Mouse (Mus musculus): ENCODE results near the gene Nars2. TPM values are rescaled to one million over a fixed set of nuclear protein-coding genes. Genes with fewer than 3 reads are reported as not detected.

Nars2 gene
- polyA plus RNA-seq, 1 experiment from 2014 or later, result 19.6 TPM

- H3K27ac ChIP-seq (replicated peaks; ENCODE audit: low read depth, low read length), result no peak overlapping the region
- ATAC-seq (ENCODE audit: insufficient number of reproducible peaks, low FRiP score, low TSS enrichment, low read depth), result no peak
These were observed 789 bp downstream of the Nars2 start for GRCm38 (mm10) chr7:96952094-96952493.

GRCm38 (mm10) chr7:96959168-96959567, 7.9 kb downstream of the Nars2 start:
- 90% methylated on average over 5 of the region's 5 CpGs for WGBS
- no peaks in the 10 kb centered on the region; the same call in 1 of the 2 replicates for H3K36me3 ChIP-seq (ENCODE audit: control insufficient read depth, insufficient read depth, low read length)

More at GRCm38 (mm10) chr7:96952094-96952493, 789 bp downstream of the Nars2 start:
- H3K4me3 ChIP-seq (ENCODE audit: low read depth, low read length), result peak overlapping the region; percentile 80
- no peaks in the 10 kb centered on the region for H3K27me3 ChIP-seq (ENCODE audit: control insufficient read depth, insufficient read depth, low read length)
- DNase-seq (ENCODE audit: low spot score), result no peak
- 34% methylated on average over 5 of the region's 5 CpGs for WGBS
- H3K36me3 ChIP-seq (ENCODE audit: control insufficient read depth, insufficient read depth, low read length), result no peaks in the 10 kb centered on the region
- no peaks in the 10 kb centered on the region for H3K9me3 ChIP-seq (ENCODE audit: control insufficient read depth, low read length)
- H3K9ac ChIP-seq (ENCODE audit: low read length), result no peak overlapping the region
- peak overlapping the region; percentile 67 for H3K4me2 ChIP-seq (ENCODE audit: low read depth, severe bottlenecking)
- peaks cover 6% of the 10 kb centered on the region; the same call in 1 of the 2 replicates for H3K4me1 ChIP-seq (ENCODE audit: control insufficient read depth, insufficient read depth, low read length)

GRCm38 (mm10) chr7:96967188-96967587, 15.9 kb downstream of the Nars2 start:
- WGBS, result 55% methylated on average over 3 of the region's 3 CpGs
- Histone ChIP-seq H3K36me3 (ENCODE audit: control insufficient read depth, insufficient read depth, low read length) (no peaks in the 10 kb centered on the region), H3K27ac (replicated peaks; ENCODE audit: low read depth, low read length) (no peak overlapping the region), H3K4me2 (ENCODE audit: low read depth, severe bottlenecking) (no peak overlapping the region), H3K9me3 (ENCODE audit: control insufficient read depth, low read length) (no peaks in the 10 kb centered on the region), H3K27me3 (ENCODE audit: control insufficient read depth, insufficient read depth, low read length) (no peaks in the 10 kb centered on the region), H3K4me1 (ENCODE audit: control insufficient read depth, insufficient read depth, low read length) (no peaks in the 10 kb centered on the region), H3K4me3 (ENCODE audit: low read depth, low read length) (no peak overlapping the region), H3K9ac (ENCODE audit: low read length) (no peak overlapping the region)
- no peak for ATAC-seq (ENCODE audit: insufficient number of reproducible peaks, low FRiP score, low TSS enrichment, low read depth)
- DNase-seq (ENCODE audit: low spot score), result no peak

More at GRCm38 (mm10) chr7:96959168-96959567, 7.9 kb downstream of the Nars2 start:
- no peak overlapping the region for H3K4me2 ChIP-seq (ENCODE audit: low read depth, severe bottlenecking)
- no peaks in the 10 kb centered on the region for H3K27me3 ChIP-seq (ENCODE audit: control insufficient read depth, insufficient read depth, low read length)
- no peak for DNase-seq (ENCODE audit: low spot score)
- H3K4me1 ChIP-seq (ENCODE audit: control insufficient read depth, insufficient read depth, low read length), result no peaks in the 10 kb centered on the region
- no peak overlapping the region for H3K9ac ChIP-seq (ENCODE audit: low read length)
- H3K27ac ChIP-seq (replicated peaks; ENCODE audit: low read depth, low read length), result no peak overlapping the region
- no peak for ATAC-seq (ENCODE audit: insufficient number of reproducible peaks, low FRiP score, low TSS enrichment, low read depth)
- H3K9me3 ChIP-seq (ENCODE audit: control insufficient read depth, low read length), result no peaks in the 10 kb centered on the region
- no peak overlapping the region for H3K4me3 ChIP-seq (ENCODE audit: low read depth, low read length)

- H3K4me2 ChIP-seq (ENCODE audit: low read depth, severe bottlenecking), result no peak overlapping the region
- H3K4me1 ChIP-seq (ENCODE audit: control insufficient read depth, insufficient read depth, low read length), result no peaks in the 10 kb centered on the region
- H3K9me3 ChIP-seq (ENCODE audit: control insufficient read depth, low read length), result no peaks in the 10 kb centered on the region
- H3K27me3 ChIP-seq (ENCODE audit: control insufficient read depth, insufficient read depth, low read length), result no peaks in the 10 kb centered on the region
- H3K9ac ChIP-seq (ENCODE audit: low read length), result no peak overlapping the region
- DNase-seq (ENCODE audit: low spot score) (no peak), ATAC-seq (ENCODE audit: insufficient number of reproducible peaks, low FRiP score, low TSS enrichment, low read depth) (no peak)
- WGBS, result 38% methylated on average over 1 of the region's 1 CpGs
- no peak overlapping the region for H3K27ac ChIP-seq (replicated peaks; ENCODE audit: low read depth, low read length)
- no peak overlapping the region for H3K4me3 ChIP-seq (ENCODE audit: low read depth, low read length)
- H3K36me3 ChIP-seq (ENCODE audit: control insufficient read depth, insufficient read depth, low read length), result no peaks in the 10 kb centered on the region; the same call in 1 of the 2 replicates
These were observed 19.1 kb downstream of the Nars2 start for GRCm38 (mm10) chr7:96970359-96970758.

GRCm38 (mm10) chr7:96971027-96971996, 20.0 kb downstream of the Nars2 start:
- 72% methylated on average over 21 of the region's 21 CpGs for WGBS
- no peak for ATAC-seq (ENCODE audit: insufficient number of reproducible peaks, low FRiP score, low TSS enrichment, low read depth)
- no peak for DNase-seq (ENCODE audit: low spot score)

GRCm38 (mm10) chr7:96972138-96972904, 21.0 kb downstream of the Nars2 start:
- H3K4me2 ChIP-seq (ENCODE audit: low read depth, severe bottlenecking), result no peak overlapping the region
- H3K4me3 ChIP-seq (ENCODE audit: low read depth, low read length), result no peak overlapping the region
- no peak overlapping the region for H3K9ac ChIP-seq (ENCODE audit: low read length)
- no peaks in the 10 kb centered on the region for H3K27me3 ChIP-seq (ENCODE audit: control insufficient read depth, insufficient read depth, low read length)
- 89% methylated on average over 8 of the region's 8 CpGs for WGBS
- no peaks in the 10 kb centered on the region; the same call in 1 of the 2 replicates for H3K36me3 ChIP-seq (ENCODE audit: control insufficient read depth, insufficient read depth, low read length)
- H3K27ac ChIP-seq (replicated peaks; ENCODE audit: low read depth, low read length), result no peak overlapping the region
- ATAC-seq (ENCODE audit: insufficient number of reproducible peaks, low FRiP score, low TSS enrichment, low read depth), result no peak
- no peaks in the 10 kb centered on the region for H3K4me1 ChIP-seq (ENCODE audit: control insufficient read depth, insufficient read depth, low read length)
- H3K9me3 ChIP-seq (ENCODE audit: control insufficient read depth, low read length), result no peaks in the 10 kb centered on the region
- no peak for DNase-seq (ENCODE audit: low spot score)

More at GRCm38 (mm10) chr7:96971027-96971996, 20.0 kb downstream of the Nars2 start:
- no peak overlapping the region for H3K4me3 ChIP-seq (ENCODE audit: low read depth, low read length)
- no peak overlapping the region for H3K9ac ChIP-seq (ENCODE audit: low read length)
- no peaks in the 10 kb centered on the region for H3K4me1 ChIP-seq (ENCODE audit: control insufficient read depth, insufficient read depth, low read length)
- H3K4me2 ChIP-seq (ENCODE audit: low read depth, severe bottlenecking), result no peak overlapping the region
- H3K27ac ChIP-seq (replicated peaks; ENCODE audit: low read depth, low read length), result no peak overlapping the region
- H3K27me3 ChIP-seq (ENCODE audit: control insufficient read depth, insufficient read depth, low read length), result no peaks in the 10 kb centered on the region
- H3K9me3 ChIP-seq (ENCODE audit: control insufficient read depth, low read length), result no peaks in the 10 kb centered on the region
- no peaks in the 10 kb centered on the region; the same call in 1 of the 2 replicates for H3K36me3 ChIP-seq (ENCODE audit: control insufficient read depth, insufficient read depth, low read length)

GRCm38 (mm10) chr7:96975914-96976313, 24.6 kb downstream of the Nars2 start:
- WGBS, result 89% methylated on average over 5 of the region's 5 CpGs
- ATAC-seq (ENCODE audit: insufficient number of reproducible peaks, low FRiP score, low TSS enrichment, low read depth), result no peak
- no peak for DNase-seq (ENCODE audit: low spot score)
- Histone ChIP-seq H3K4me3 (ENCODE audit: low read depth, low read length) (no peak overlapping the region), H3K27ac (replicated peaks; ENCODE audit: low read depth, low read length) (no peak overlapping the region), H3K36me3 (ENCODE audit: control insufficient read depth, insufficient read depth, low read length) (no peaks in the 10 kb centered on the region; the same call in 1 of the 2 replicates), H3K27me3 (ENCODE audit: control insufficient read depth, insufficient read depth, low read length) (no peaks in the 10 kb centered on the region), H3K9ac (ENCODE audit: low read length) (no peak overlapping the region), H3K4me2 (ENCODE audit: low read depth, severe bottlenecking) (no peak overlapping the region), H3K9me3 (ENCODE audit: control insufficient read depth, low read length) (no peaks in the 10 kb centered on the region), H3K4me1 (ENCODE audit: control insufficient read depth, insufficient read depth, low read length) (no peaks in the 10 kb centered on the region)

- 86% methylated on average over 1 of the region's 1 CpGs for WGBS
- no peaks in the 10 kb centered on the region for H3K27me3 ChIP-seq (ENCODE audit: control insufficient read depth, insufficient read depth, low read length)
- no peak overlapping the region for H3K27ac ChIP-seq (replicated peaks; ENCODE audit: low read depth, low read length)
These were observed 25.9 kb downstream of the Nars2 start for GRCm38 (mm10) chr7:96977209-96977608.

More at GRCm38 (mm10) chr7:96977209-96977608, 25.9 kb downstream of the Nars2 start:
- H3K4me2 ChIP-seq (ENCODE audit: low read depth, severe bottlenecking), result no peak overlapping the region
- no peak for DNase-seq (ENCODE audit: low spot score)
- H3K36me3 ChIP-seq (ENCODE audit: control insufficient read depth, insufficient read depth, low read length), result no peaks in the 10 kb centered on the region; the same call in 1 of the 2 replicates
- H3K4me3 ChIP-seq (ENCODE audit: low read depth, low read length), result no peak overlapping the region
- no peak overlapping the region for H3K9ac ChIP-seq (ENCODE audit: low read length)
- H3K4me1 ChIP-seq (ENCODE audit: control insufficient read depth, insufficient read depth, low read length), result no peaks in the 10 kb centered on the region
- ATAC-seq (ENCODE audit: insufficient number of reproducible peaks, low FRiP score, low TSS enrichment, low read depth), result no peak
- H3K9me3 ChIP-seq (ENCODE audit: control insufficient read depth, low read length), result no peaks in the 10 kb centered on the region
